Mouse (Mus musculus): ENCODE data around the gene Agap3. TPM values are rescaled to one million over a fixed set of nuclear protein-coding genes. Genes with fewer than 3 reads are reported as not detected.

Agap3 gene
- polyA plus RNA-seq, 1 experiment from 2014 or later: 5.0 TPM

DNA sequence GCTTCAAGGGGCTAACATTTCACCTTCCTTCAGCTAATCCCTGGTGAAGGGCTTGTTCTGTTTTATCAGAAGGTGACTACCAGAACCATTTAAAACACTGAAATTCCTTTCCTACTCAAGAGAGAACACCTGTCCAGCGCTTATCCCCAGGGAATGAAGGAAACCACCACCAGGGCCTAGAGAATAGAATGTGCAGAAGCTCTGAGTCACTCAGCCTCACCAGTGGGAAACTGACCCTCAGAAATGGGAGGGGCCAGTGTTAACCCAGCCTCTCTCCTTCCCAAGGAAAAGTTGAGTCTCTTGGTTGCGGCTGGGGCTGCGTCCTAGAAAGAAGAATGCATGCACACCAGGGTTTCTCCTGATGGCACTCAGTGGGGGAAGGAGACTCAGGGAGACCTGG lies 3.1 kb downstream of the Agap3 start:
- H3K36me3 ChIP-seq (ENCODE audit: control insufficient read depth, insufficient read depth): no peaks in the 10 kb centered on the region; the same call in 1 of the 2 replicates
- H3K9ac ChIP-seq (ENCODE audit: low read depth, low read length): no peak overlapping the region
- ATAC-seq (ENCODE audit: low read depth): no peak
- peaks cover 34% of the 10 kb centered on the region for H3K4me1 ChIP-seq (ENCODE audit: control insufficient read depth, low read depth, low read length)
- 84% methylated on average over 3 of the region's 3 CpGs for WGBS (ENCODE audit: insufficient replicate concordance)
- H3K4me2 ChIP-seq (ENCODE audit: low read depth, low read length): no peak overlapping the region
- no peaks in the 10 kb centered on the region for H3K27me3 ChIP-seq (ENCODE audit: control insufficient read depth, insufficient read depth, low read depth, low read length)
- H3K9me3 ChIP-seq (replicated peaks; ENCODE audit: control insufficient read depth, low read length): no peaks in the 10 kb centered on the region
- no peak overlapping the region for H3K27ac ChIP-seq (ENCODE audit: low read length)
- no peak overlapping the region for H3K4me3 ChIP-seq (ENCODE audit: low read depth, low read length)

DNA sequence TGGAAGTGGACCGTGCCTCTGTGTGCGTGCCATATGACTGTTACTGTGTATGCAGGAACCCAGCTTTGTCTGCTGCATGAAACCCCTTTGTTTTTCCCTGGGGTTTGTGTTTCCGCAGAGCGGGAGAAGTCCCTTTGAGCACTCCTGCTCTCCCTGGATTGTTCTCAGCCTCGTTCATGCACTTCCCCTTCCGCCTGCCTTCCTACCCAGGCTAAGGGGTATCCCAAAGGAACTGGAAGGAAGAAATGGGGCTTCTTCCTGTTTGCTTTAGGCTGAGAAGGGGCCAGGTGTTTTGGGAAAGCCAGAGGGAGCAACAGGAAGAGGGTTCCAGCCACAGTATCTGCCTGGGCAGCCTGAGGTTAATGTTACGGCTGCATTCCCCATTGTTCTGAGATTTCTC lies 3.6 kb downstream of the Agap3 start:
- no peak for ATAC-seq (ENCODE audit: low read depth)
- no peak overlapping the region for H3K4me2 ChIP-seq (ENCODE audit: low read depth, low read length)
- no peaks in the 10 kb centered on the region; the same call in 1 of the 2 replicates for H3K36me3 ChIP-seq (ENCODE audit: control insufficient read depth, insufficient read depth)
- H3K4me3 ChIP-seq (ENCODE audit: low read depth, low read length): no peak overlapping the region
- no peaks in the 10 kb centered on the region for H3K27me3 ChIP-seq (ENCODE audit: control insufficient read depth, insufficient read depth, low read depth, low read length)
- no peaks in the 10 kb centered on the region for H3K9me3 ChIP-seq (replicated peaks; ENCODE audit: control insufficient read depth, low read length)
- WGBS (ENCODE audit: insufficient replicate concordance): 73% methylated on average over 7 of the region's 7 CpGs
- peaks cover 34% of the 10 kb centered on the region for H3K4me1 ChIP-seq (ENCODE audit: control insufficient read depth, low read depth, low read length)
- H3K9ac ChIP-seq (ENCODE audit: low read depth, low read length): no peak overlapping the region
- no peak overlapping the region for H3K27ac ChIP-seq (ENCODE audit: low read length)

DNA sequence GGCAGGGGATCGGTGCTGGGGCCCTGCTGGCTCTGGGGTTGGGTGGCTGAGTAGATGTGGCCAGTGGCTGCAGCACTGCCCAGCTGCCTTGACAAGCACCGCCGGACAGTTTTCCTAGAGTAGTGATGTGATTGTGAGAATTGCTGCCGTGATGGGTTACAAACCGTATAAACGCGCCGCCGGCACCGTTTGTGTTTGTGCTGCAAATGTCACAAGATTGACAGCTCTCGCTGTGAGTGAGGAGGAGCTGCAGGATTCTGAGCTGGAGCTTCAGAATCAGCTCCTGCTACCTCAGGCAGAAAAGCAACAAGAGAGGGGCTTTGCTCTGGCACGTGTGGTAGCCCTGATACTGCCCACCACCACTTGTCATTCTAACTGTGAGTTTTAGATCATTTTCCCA lies 14.8 kb downstream of the Agap3 start:
- H3K4me2 ChIP-seq (ENCODE audit: low read depth, low read length): no peak overlapping the region
- 72% methylated on average over 12 of the region's 12 CpGs for WGBS (ENCODE audit: insufficient replicate concordance)
- no peak for ATAC-seq (ENCODE audit: low read depth)
- H3K36me3 ChIP-seq (ENCODE audit: control insufficient read depth, insufficient read depth): no peaks in the 10 kb centered on the region
- H3K4me3 ChIP-seq (ENCODE audit: low read depth, low read length): no peak overlapping the region
- no peak overlapping the region for H3K9ac ChIP-seq (ENCODE audit: low read depth, low read length)
- no peaks in the 10 kb centered on the region for H3K9me3 ChIP-seq (replicated peaks; ENCODE audit: control insufficient read depth, low read length)
- no peaks in the 10 kb centered on the region for H3K4me1 ChIP-seq (ENCODE audit: control insufficient read depth, low read depth, low read length)
- H3K27ac ChIP-seq (ENCODE audit: low read length): no peak overlapping the region
- H3K27me3 ChIP-seq (ENCODE audit: control insufficient read depth, insufficient read depth, low read depth, low read length): no peaks in the 10 kb centered on the region

DNA sequence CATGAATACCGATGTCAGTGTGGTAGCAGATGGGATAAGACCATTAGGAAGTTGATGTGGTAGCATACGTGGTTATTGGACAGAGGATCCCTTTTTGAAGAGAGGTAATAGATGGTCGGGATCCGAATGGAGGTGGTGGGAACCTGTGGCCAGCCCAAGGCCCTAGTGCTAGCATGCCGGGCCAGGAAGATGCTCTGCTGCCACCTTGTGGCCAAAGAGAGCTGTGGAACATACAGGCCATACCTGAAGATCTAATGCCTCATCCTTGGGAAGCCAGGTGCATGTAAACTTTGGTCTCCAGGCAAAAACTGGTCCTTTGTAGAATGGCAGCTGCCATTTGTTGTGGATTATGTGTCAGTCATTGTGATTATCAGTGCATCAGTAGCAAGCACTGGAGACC lies 18.6 kb downstream of the Agap3 start:
- ATAC-seq (ENCODE audit: low read depth): peak; percentile 49; the same call in 1 of the 2 replicates
- 8% methylated on average over 5 of the region's 5 CpGs for WGBS (ENCODE audit: insufficient replicate concordance)
- Histone ChIP-seq H3K4me2 (ENCODE audit: low read depth, low read length) (no peak overlapping the region), H3K4me1 (ENCODE audit: control insufficient read depth, low read depth, low read length) (peaks cover 13% of the 10 kb centered on the region), H3K36me3 (ENCODE audit: control insufficient read depth, insufficient read depth) (no peaks in the 10 kb centered on the region), H3K27ac (ENCODE audit: low read length) (no peak overlapping the region), H3K9me3 (replicated peaks; ENCODE audit: control insufficient read depth, low read length) (no peaks in the 10 kb centered on the region), H3K4me3 (ENCODE audit: low read depth, low read length) (no peak overlapping the region), H3K9ac (ENCODE audit: low read depth, low read length) (no peak overlapping the region), H3K27me3 (ENCODE audit: control insufficient read depth, insufficient read depth, low read depth, low read length) (peaks cover 29% of the 10 kb centered on the region)

DNA sequence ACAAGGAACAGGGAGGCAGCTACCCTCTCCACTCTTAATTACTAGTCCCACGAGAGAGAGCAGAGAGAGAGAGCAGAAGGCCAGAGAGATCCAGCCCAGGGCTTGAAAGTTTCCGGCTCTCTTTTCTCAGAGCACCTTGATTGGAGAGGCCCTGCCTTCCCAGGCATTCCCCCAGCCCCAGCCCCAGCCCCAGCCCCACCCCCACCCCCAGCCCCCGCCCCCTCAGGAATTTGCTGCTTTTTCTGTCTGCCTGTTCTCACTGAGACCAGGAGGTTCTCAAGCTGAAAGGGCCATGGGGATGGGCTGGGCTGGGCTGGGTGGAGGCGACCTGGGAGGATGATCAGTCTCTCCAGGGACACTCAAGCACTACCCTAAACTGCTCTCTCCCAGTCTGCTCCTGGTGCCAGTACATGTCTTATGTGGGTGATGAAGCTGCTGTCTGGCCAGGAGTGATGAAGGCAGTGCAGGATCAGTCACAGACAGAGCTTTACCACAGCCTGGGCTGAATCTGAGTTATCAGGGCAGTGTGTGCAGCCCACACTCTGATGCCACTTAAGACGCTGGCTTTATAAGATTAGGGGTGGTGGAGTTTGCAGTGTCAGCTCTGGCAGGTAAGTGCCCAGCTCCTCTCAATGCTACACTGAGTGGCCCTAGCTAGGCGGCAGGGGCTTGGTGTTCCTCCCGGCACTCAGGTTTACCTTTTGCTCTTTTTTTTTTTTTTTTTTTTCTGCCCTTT lies 21.1 kb downstream of the Agap3 start:
- Histone ChIP-seq H3K4me3 (ENCODE audit: low read depth, low read length) (no peak overlapping the region), H3K9me3 (replicated peaks; ENCODE audit: control insufficient read depth, low read length) (no peaks in the 10 kb centered on the region), H3K4me2 (ENCODE audit: low read depth, low read length) (no peak overlapping the region), H3K4me1 (ENCODE audit: control insufficient read depth, low read depth, low read length) (peaks cover 13% of the 10 kb centered on the region), H3K27me3 (ENCODE audit: control insufficient read depth, insufficient read depth, low read depth, low read length) (peaks cover 29% of the 10 kb centered on the region), H3K9ac (ENCODE audit: low read depth, low read length) (no peak overlapping the region), H3K36me3 (ENCODE audit: control insufficient read depth, insufficient read depth) (peaks cover 3% of the 10 kb centered on the region; the same call in 1 of the 2 replicates), H3K27ac (ENCODE audit: low read length) (no peak overlapping the region)
- 61% methylated on average over 7 of the region's 7 CpGs for WGBS (ENCODE audit: insufficient replicate concordance)
- ATAC-seq (ENCODE audit: low read depth): no peak

DNA sequence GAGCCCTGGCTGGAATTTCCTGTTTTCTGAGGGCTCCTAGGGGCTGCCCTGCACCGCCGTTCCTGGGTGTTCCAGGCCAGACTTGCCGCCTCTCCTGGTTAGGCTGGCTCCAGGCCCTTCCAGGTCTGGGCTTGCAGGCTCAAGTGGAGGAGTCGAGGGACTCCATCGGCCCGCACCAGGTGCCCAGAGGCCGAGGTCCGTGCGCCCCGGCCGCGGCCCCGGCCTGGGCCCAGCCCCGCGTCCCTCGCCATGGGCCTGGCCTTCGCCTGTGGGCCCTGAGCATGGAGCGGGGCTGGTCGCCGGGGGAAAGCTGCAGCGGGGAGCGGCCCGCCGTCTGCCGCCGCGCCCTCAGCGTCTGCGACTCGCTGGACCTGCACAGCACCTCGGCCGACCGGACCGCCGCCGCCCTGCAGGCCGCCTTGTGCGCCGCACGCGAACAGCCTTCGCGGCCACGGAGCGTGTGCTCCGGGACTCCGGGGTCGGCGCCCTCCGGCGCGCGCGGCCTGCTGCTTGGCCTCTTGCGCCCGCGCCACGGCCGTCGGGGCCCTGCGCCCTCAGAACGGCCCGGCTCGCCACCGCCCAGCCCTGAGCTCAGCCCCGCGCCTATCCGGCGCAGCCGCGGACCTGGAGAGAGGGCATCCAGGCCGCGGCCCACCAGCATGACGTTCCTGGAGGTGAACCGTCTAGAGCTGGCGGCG lies 22.2 kb downstream of the Agap3 start:
- WGBS (ENCODE audit: insufficient replicate concordance): 6% methylated on average over 73 of the region's 77 CpGs
- Histone ChIP-seq H3K4me2 (ENCODE audit: low read depth, low read length) (peak overlapping the region; percentile 56), H3K36me3 (ENCODE audit: control insufficient read depth, insufficient read depth) (peaks cover 8% of the 10 kb centered on the region), H3K9me3 (replicated peaks; ENCODE audit: control insufficient read depth, low read length) (no peaks in the 10 kb centered on the region), H3K27ac (ENCODE audit: low read length) (no peak overlapping the region), H3K27me3 (ENCODE audit: control insufficient read depth, insufficient read depth, low read depth, low read length) (peaks cover 29% of the 10 kb centered on the region), H3K4me3 (ENCODE audit: low read depth, low read length) (peak overlapping the region; percentile 44), H3K4me1 (ENCODE audit: control insufficient read depth, low read depth, low read length) (peaks cover 13% of the 10 kb centered on the region), H3K9ac (ENCODE audit: low read depth, low read length) (no peak overlapping the region)
- peak; percentile 14; the same call in 1 of the 2 replicates for ATAC-seq (ENCODE audit: low read depth)

DNA sequence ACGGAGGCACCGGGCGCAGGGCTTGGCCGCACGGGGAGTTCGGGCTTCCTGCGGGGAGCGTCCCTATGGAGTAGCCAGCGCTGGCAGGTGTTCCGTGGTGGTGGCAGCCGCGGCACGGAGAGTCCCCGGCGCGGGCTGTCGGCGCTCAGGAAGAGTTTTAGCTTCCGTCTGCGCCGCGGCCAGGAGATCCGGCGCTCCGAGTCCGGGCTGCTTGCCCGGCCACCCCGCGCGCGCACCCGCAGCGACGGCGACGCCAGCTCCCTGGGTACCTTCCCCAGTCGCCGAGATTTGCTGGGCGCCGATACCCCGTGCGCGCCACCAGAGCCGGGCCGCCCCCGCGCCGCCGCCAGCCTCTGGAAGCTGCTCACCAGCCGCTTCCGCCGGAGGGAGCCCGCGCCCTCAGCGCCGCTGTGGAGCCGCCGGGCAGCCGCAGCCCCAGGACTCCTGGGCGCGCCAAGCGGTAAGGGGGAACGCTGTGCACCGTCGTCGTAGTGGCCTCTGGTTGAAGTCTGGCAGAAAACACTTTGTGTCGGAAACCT lies 22.8 kb downstream of the Agap3 start:
- Histone ChIP-seq H3K9me3 (replicated peaks; ENCODE audit: control insufficient read depth, low read length) (no peaks in the 10 kb centered on the region), H3K4me2 (ENCODE audit: low read depth, low read length) (peak overlapping the region; percentile 56), H3K36me3 (ENCODE audit: control insufficient read depth, insufficient read depth) (peaks cover 11% of the 10 kb centered on the region), H3K27ac (ENCODE audit: low read length) (no peak overlapping the region), H3K4me3 (ENCODE audit: low read depth, low read length) (peak overlapping the region; percentile 44), H3K4me1 (ENCODE audit: control insufficient read depth, low read depth, low read length) (peaks cover 13% of the 10 kb centered on the region), H3K9ac (ENCODE audit: low read depth, low read length) (no peak overlapping the region), H3K27me3 (ENCODE audit: control insufficient read depth, insufficient read depth, low read depth, low read length) (peaks cover 29% of the 10 kb centered on the region)
- 0 out of 2 replicates have a peak, but pooled peaks have one; percentile 6 for ATAC-seq (ENCODE audit: low read depth)
- WGBS (ENCODE audit: insufficient replicate concordance): 6% methylated on average over 67 of the region's 67 CpGs

DNA sequence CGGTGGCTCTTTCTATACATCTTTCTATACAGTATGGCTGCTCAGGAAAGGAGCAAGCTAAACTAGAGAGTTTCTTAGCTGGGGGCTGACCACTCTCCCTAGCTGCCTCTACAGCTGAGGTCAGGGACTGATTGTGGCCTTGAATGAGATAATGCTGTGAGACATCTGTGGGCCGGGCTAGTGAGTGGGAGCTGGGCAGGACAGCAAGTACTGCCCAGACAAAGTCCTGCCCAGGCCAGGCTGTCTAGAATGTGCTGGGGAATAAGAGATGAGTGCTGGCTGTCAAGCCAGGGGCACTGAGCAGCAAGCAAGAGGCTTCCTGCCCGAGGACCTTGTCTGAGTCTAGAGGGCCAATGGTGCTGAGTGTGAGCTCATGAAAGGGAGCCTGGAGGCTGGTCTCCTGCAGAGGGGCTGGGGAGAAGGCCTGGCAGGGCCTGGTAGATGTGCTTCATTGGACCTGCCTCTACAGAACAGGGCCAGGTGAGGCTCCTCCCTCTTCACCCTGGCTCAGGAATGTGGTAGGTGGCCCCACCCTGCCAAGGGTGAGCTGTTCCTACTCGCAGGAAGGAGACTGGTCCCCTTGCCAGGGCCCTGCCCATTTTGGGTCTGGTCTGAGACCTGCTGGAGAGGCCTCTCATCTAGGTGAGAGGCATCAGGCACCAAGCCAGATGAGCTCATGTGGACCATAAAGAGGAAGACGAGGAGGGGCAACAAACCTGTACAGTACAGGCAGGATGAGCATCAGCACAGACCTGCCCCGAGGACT lies 23.7 kb downstream of the Agap3 start:
- H3K27me3 ChIP-seq (ENCODE audit: control insufficient read depth, insufficient read depth, low read depth, low read length): peaks cover 29% of the 10 kb centered on the region
- ATAC-seq (ENCODE audit: low read depth): no peak
- no peak overlapping the region for H3K4me2 ChIP-seq (ENCODE audit: low read depth, low read length)
- H3K27ac ChIP-seq (ENCODE audit: low read length): no peak overlapping the region
- H3K36me3 ChIP-seq (ENCODE audit: control insufficient read depth, insufficient read depth): peaks cover 14% of the 10 kb centered on the region
- H3K9ac ChIP-seq (ENCODE audit: low read depth, low read length): no peak overlapping the region
- peaks cover 13% of the 10 kb centered on the region for H3K4me1 ChIP-seq (ENCODE audit: control insufficient read depth, low read depth, low read length)
- no peak overlapping the region for H3K4me3 ChIP-seq (ENCODE audit: low read depth, low read length)
- WGBS (ENCODE audit: insufficient replicate concordance): 68% methylated on average over 6 of the region's 6 CpGs
- no peaks in the 10 kb centered on the region for H3K9me3 ChIP-seq (replicated peaks; ENCODE audit: control insufficient read depth, low read length)
